Mouse (Mus musculus) heart, embryonic 14.5 days (tissue): ENCODE measurements around the gene Gon7. TPM values are rescaled to one million over a fixed set of nuclear protein-coding genes. Genes with fewer than 3 reads are reported as not detected.

ENCODE experiments used
- ATAC-seq: fragments of 200-750 bp; cut with Nextera tagmentation; 2 replicates; pipeline ENCODE4 v1.8.0; 2017; ENCODE audit warnings: low read depth, moderate TSS enrichment; ENCODE audit not compliant: insufficient number of reproducible peaks, insufficient read depth, low FRiP score
- H3K27ac ChIP-seq, 2 experiments: fragments of 200-500 bp in 1 of 2; fragments of 300-500 bp in 1 of 2; sonication (generic) in 1 of 2; replicated peaks in 1 of 2; 2 replicates each; pipeline ENCODE4 v1.5.1; 2012 to 2014; ENCODE audit warnings: low read depth in 2 of 2, low read length in 2 of 2, control low read depth in 1 of 2, mild to moderate bottlenecking in 1 of 2, mixed read lengths in 1 of 2; ENCODE audit not compliant: control insufficient read depth in 1 of 2, insufficient read depth in 1 of 2
- H3K27me3 ChIP-seq: fragments of 300-500 bp; sonication (generic); 2 replicates; pipeline ENCODE4 v1.6.1; 2014; ENCODE audit warnings: mild to moderate bottlenecking, low read length, control low read depth; ENCODE audit not compliant: control insufficient read depth, insufficient read depth
- H3K36me3 ChIP-seq: fragments of 300-500 bp; sonication (generic); 2 replicates; pipeline ENCODE4 v1.6.1; 2014; ENCODE audit warnings: mild to moderate bottlenecking, control low read depth, low read length, mixed read lengths; ENCODE audit not compliant: control insufficient read depth, insufficient read depth
- H3K4me1 ChIP-seq, 2 experiments: fragments of 200-500 bp in 1 of 2; fragments of 300-500 bp in 1 of 2; sonication (generic) in 1 of 2; 2 replicates each; pipeline ENCODE4 v1.6.1; 2012 to 2014; ENCODE audit warnings: low read length in 2 of 2, control low read depth in 1 of 2, mixed read lengths in 1 of 2; ENCODE audit not compliant: control insufficient read depth in 2 of 2, insufficient read depth in 2 of 2
- H3K4me2 ChIP-seq: fragments of 300-500 bp; sonication (generic); 2 replicates; pipeline ENCODE4 v1.6.1; 2014; ENCODE audit warnings: mild to moderate bottlenecking, low read length
- H3K4me3 ChIP-seq, 2 experiments: fragments of 200-500 bp in 1 of 2; fragments of 300-500 bp in 1 of 2; sonication (generic) in 1 of 2; 2 replicates each; pipeline ENCODE4 v1.5.1; 2012 to 2014; ENCODE audit warnings: low read length in 2 of 2, mild to moderate bottlenecking in 2 of 2, control low read depth in 1 of 2, low read depth in 1 of 2, moderate library complexity in 1 of 2; ENCODE audit not compliant: control insufficient read depth in 1 of 2, insufficient read depth in 1 of 2
- H3K9ac ChIP-seq: fragments of 300-500 bp; sonication (generic); 2 replicates; pipeline ENCODE4 v1.6.1; 2014; ENCODE audit warnings: mild to moderate bottlenecking, low read length
- H3K9me3 ChIP-seq: fragments of 300-500 bp; sonication (generic); 2 replicates; pipeline ENCODE4 v1.6.1; 2016; ENCODE audit warnings: low read length, control low read depth; ENCODE audit not compliant: control insufficient read depth
- WGBS: fragments of 180-500 bp; shearing (Covaris S2); extraction: QIAGEN DNeasy Blood & Tissue Kit; methylation state at CpG from one replicate; pipeline ENCODE4 v1.1.7; 2014; 5-methylcytosine and 5-hydroxymethylcytosine counted together
- polyA plus RNA-seq: library from polyadenylated mRNA; unstranded; fragments of >200 nt; fragmentation: Nextera tagmentation; extraction: Ambion mirVana; gene quantifications from 2 replicates; pipeline ENCODE4 v1.2.1, GENCODE M21; 2014

The Gon7 gene
- polyA plus RNA-seq = 22.9 and 26.5 TPM in 2 replicates

DNA sequence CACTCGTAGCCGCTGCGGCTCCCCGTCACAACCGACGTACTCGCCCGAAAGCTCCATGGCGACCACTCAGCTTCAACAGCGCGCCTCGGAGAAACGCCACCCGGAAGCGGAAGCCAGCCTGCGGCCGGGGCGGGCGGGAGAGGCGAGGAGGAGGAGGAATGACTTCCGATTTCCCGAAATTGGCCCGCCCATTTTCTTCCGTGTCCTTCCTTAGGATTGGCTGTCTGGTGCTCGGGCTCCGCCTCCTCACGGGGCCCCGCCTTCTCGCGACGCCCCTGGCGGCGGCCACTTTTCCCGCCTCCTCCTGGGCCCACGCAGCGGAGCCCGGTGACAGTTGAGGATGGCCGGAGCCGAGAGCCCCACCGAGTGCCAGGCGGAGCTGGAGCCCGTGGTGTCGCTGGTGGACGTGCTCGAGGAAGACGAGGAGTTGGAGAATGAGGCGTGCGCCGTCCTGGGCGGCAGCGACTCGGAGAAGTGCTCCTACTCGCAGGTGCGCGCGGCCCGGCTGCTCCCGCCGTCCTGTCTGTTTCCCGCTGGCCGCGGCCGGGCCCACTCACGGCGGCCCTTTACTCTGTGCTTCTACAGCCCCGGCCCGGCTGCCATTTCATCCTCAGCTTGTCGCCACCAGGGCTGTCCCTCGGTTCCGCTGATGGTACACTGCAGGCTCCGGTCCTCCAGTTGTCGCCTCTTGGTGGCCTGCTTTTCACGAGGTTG lies at the start of gene Gon7, which contains the start of the genes Gm28051 and Ubr7:
Gene Gon7, minus strand, starts transcription at position 115 of the 714 bp plus-strand sequence.
Gene Gm28051, minus strand, starts transcription at position 77 of the 714 bp plus-strand sequence.
Gene Ubr7, plus strand, starts transcription at position 279 of the 714 bp plus-strand sequence.
- H3K4me2 ChIP-seq = peak within 1 kb of the TSS; percentile 93
- peaks cover 8 to 16% of the 10 kb centered on the region in 2 experiments for H3K4me1 ChIP-seq
- under 1% methylated on average over 73 of the region's 73 CpGs for WGBS
- ATAC-seq = peak; percentile 96
- peak within 1 kb of the TSS; percentile 88 to 89 for H3K27ac ChIP-seq
- no peaks in the 10 kb centered on the region for H3K9me3 ChIP-seq
- H3K36me3 ChIP-seq = peaks cover 20% of the 10 kb centered on the region
- peak within 1 kb of the TSS; percentile 92 for H3K9ac ChIP-seq
- no peaks in the 10 kb centered on the region for H3K27me3 ChIP-seq
- H3K4me3 ChIP-seq = peak within 1 kb of the TSS; percentile 73 to 87

DNA sequence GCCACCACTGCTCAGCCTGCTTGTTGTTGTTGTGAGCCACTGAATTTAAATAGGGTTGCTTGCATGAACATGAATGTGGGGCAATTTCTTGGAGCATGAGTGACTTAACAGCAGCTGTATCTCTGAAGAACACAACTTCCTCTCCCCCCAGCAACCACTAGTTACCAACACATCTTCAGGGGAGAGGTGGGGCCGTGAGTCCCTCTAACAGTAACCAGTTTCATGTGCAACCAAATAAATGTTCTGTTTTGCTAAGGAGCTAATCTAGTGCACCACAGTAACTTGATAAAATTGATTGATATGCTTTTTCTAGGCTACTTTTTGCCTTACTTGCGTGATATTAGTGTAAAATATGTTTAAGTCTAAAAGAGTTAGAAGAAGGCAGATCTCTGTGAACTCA lies 41.9 kb upstream of the Gon7 start:
- H3K27ac ChIP-seq = no peak overlapping the region
- ATAC-seq = no peak
- no peaks in the 10 kb centered on the region for H3K9me3 ChIP-seq
- peaks cover 35% of the 10 kb centered on the region for H3K36me3 ChIP-seq
- WGBS = 93% methylated on average over 2 of the region's 2 CpGs
- no peaks in the 10 kb centered on the region for H3K4me1 ChIP-seq
- no peaks in the 10 kb centered on the region for H3K27me3 ChIP-seq
- H3K9ac ChIP-seq = no peak overlapping the region
- no peak overlapping the region for H3K4me2 ChIP-seq
- H3K4me3 ChIP-seq = no peak overlapping the region

DNA sequence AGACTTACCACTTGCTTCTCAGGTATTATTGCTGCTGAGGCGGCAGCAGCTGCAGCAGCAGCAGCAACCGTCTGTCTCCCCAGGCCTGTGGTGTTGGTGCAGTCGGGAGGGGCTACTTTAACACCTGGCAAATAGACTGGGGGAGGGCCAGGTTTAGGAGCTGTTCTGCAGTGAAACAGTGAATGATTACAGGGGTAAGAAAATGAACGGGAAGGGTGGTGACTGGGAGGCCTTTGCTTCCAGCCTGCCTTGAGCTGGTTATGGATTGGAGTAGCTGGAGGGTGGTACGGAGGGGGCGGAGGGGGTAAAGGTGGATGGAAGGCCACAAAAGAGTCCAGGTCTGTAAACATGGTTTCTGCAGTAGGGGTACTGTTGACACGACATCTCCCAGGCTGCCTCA lies 30.3 kb upstream of the Gon7 start:
- 82% methylated on average over 7 of the region's 7 CpGs for WGBS
- no peak overlapping the region for H3K27ac ChIP-seq
- ATAC-seq = no peak

DNA sequence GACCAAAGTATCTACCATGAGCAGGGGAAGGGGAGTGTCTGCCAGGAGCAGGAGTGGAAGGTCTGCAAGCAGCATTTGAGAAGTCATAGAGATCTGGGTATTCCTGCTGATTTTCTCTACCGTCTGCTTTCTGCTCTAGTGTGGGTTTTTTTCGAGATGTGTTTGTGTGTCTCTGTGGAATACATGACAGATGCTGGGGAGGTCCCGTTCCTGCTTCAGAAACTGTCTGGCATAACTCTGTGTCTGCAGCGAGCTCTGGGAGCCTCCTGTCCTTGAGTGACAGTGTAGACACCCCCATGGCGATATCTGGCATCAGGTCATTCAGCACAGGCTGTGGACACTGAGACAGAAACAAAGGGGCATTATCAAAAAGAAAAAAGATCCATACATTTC lies 28.0 kb upstream of the Gon7 start:
- Histone ChIP-seq H3K4me1 (no peaks in the 10 kb centered on the region; a peak in 1 of 4 replicates), H3K27me3 (no peaks in the 10 kb centered on the region), H3K36me3 (peaks cover 93% of the 10 kb centered on the region), H3K9me3 (no peaks in the 10 kb centered on the region), H3K9ac (no peak overlapping the region), H3K4me3 (no peak overlapping the region), H3K27ac (no peak overlapping the region), H3K4me2 (no peak overlapping the region)
- 75% methylated on average over 5 of the region's 5 CpGs for WGBS
- ATAC-seq = no peak

More for the DNA sequence above, 30.3 kb upstream of the Gon7 start:
- H3K9ac ChIP-seq = no peak overlapping the region
- no peak overlapping the region for H3K4me2 ChIP-seq
- H3K4me3 ChIP-seq = no peak overlapping the region
- no peaks in the 10 kb centered on the region for H3K27me3 ChIP-seq
- H3K4me1 ChIP-seq = no peaks in the 10 kb centered on the region
- H3K36me3 ChIP-seq = peaks cover 96% of the 10 kb centered on the region
- H3K9me3 ChIP-seq = no peaks in the 10 kb centered on the region

DNA sequence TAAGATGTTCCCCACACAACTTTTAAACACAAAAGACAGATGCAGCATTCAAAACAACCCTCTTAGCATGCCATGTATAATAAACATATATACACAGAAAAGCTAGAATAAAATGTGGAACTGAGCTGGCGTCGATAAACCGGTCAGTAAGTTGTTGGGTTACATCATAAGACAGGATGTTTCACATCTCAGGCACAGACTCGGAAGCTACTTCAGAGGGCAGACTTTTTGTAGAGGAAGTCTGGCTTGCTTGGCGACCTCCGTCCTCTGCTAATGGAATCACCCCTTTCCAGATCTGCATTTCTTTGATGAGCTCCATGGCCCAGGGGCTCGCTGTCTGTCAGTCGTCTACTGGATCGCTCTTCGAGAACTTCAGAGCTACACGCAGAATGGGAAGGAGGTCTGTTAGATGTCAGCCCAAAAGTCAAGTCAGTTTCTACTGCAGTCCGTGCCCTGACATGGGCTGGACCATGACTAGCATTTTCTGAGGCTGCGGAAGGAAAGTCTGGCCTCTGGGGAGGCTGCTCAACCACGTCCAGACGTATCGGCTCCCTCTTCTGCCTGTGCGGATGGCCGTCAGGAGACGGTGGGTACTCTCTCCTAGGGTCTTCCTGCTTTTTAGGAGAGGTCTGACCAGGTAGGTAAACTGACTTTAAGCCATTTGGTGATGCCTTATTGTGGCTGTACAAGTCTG lies 27.4 kb upstream of the Gon7 start:
- no peak overlapping the region for H3K9ac ChIP-seq
- ATAC-seq = no peak
- peaks cover 88% of the 10 kb centered on the region for H3K36me3 ChIP-seq
- H3K4me3 ChIP-seq = no peak overlapping the region
- H3K27ac ChIP-seq = no peak overlapping the region; a peak in 1 of 4 replicates
- WGBS = 83% methylated on average over 19 of the region's 19 CpGs
- H3K4me1 ChIP-seq = peaks cover 0 to under 1% of the 10 kb centered on the region in 2 experiments; a peak in 3 of 4 replicates
- H3K9me3 ChIP-seq = no peaks in the 10 kb centered on the region
- H3K27me3 ChIP-seq = no peaks in the 10 kb centered on the region
- H3K4me2 ChIP-seq = no peak overlapping the region

DNA sequence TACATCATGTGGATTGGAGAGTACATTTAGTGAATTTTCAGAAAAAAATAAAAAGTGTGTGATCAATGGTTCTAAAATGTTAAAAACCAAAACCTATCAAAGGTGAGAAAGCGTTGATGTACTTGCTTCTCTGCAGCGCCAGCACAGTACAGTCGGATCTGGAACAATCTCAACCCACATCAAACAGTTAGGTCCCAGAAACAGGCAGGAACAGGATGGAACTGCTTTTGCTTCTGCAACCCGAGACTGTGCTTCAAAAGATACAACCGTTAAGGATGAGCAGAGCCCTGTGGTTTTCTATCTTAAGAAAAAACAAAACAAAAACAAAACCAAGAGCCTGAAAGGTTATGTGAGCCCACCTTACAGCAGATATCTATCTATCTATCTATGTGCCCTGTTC lies 25.2 kb upstream of the Gon7 start:
- no peaks in the 10 kb centered on the region for H3K27me3 ChIP-seq
- WGBS = 90% methylated on average over 5 of the region's 5 CpGs
- H3K27ac ChIP-seq = no peak overlapping the region
- H3K4me1 ChIP-seq = peaks cover 0 to 6% of the 10 kb centered on the region in 2 experiments
- H3K4me3 ChIP-seq = no peak overlapping the region
- H3K4me2 ChIP-seq = no peak overlapping the region
- H3K9ac ChIP-seq = no peak overlapping the region
- ATAC-seq = no peak
- H3K36me3 ChIP-seq = peaks cover 72% of the 10 kb centered on the region
- H3K9me3 ChIP-seq = no peaks in the 10 kb centered on the region

DNA sequence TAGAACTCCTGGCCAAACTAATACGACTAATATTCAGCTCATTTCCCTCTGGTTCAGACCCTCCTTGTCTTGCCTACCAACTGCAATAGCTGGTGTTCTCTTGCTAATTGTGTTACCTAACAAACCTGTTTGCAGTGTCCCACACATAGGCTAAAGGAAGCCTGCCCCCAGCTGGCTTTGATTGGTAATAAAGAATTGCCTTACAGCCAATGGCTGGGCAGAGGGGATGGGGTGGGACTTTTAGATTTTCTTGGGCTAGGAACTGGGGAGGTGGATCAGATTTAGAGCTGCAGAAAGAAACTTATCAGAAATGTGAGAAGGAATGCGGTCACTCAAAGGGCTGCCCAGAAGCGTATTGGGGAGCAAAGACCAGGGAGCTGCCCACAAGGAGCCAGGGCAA lies 21.8 kb upstream of the Gon7 start:
- ATAC-seq = no peak
- no peak overlapping the region for H3K9ac ChIP-seq
- WGBS = 43% methylated on average over 3 of the region's 3 CpGs
- H3K27ac ChIP-seq = no peak overlapping the region
- no peak overlapping the region for H3K4me2 ChIP-seq
- H3K36me3 ChIP-seq = peaks cover 74% of the 10 kb centered on the region
- H3K4me1 ChIP-seq = peaks cover 0 to 6% of the 10 kb centered on the region in 2 experiments
- no peaks in the 10 kb centered on the region for H3K27me3 ChIP-seq
- H3K4me3 ChIP-seq = no peak overlapping the region
- no peaks in the 10 kb centered on the region for H3K9me3 ChIP-seq
